Mouse (Mus musculus) lung, adult 2 months (tissue): ENCODE data around the gene Six4.

Experiments
- CTCF ChIP-seq: fragments of 200-500 bp; IDR thresholded peaks from 2 replicates; pipeline ENCODE4 v1.5.1; 2011; ENCODE audit warnings: mild to moderate bottlenecking, low read length, control low read depth; ENCODE audit not compliant: insufficient read depth
- POLR2A ChIP-seq: fragments of 200-500 bp; IDR thresholded peaks from 2 replicates; pipeline ENCODE4 v1.6.1; 2011; ENCODE audit warnings: low read depth, mild to moderate bottlenecking, control low read depth, low read length, borderline replicate concordance; ENCODE audit errors: extremely low read depth

DNA sequence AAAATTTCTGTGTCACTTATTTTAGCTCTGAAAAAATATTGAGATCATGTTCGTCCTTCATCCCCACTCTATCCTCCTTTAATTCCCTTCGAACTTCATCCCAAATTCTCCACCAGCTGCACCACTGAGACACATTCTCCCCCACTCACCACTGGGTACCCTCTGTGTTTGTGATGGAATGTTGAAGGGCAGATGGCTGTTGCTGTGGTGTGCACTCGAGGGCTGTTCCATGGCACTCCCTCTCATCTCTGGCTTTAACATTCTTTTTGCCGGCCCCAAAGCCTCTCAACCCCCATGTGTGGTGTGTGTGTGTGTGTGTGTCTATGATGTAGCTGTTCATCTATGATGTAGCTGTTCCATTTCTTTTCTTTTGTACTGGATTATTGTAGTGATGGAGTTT lies 12.0 kb upstream of the Six4 start:
- no peak for TF ChIP-seq CTCF
- no peak for TF ChIP-seq POLR2A
